Mouse (Mus musculus) heart, embryonic 15.5 days (tissue): ENCODE measurements around the gene Nsmf. TPM values are rescaled to one million over a fixed set of nuclear protein-coding genes. Genes with fewer than 3 reads are reported as not detected.
A peak's percentile ranks its signal among the peaks of the same experiment; 100 is the strongest.

ENCODE experiments used
- ATAC-seq: fragments of 200-750 bp; cut with Nextera tagmentation; replicated peaks from 2 replicates; pipeline ENCODE4 v1.8.0; 2017; ENCODE audit warnings: low read depth, moderate TSS enrichment; ENCODE audit not compliant: insufficient number of reproducible peaks, insufficient read depth, low FRiP score
- H3K27ac ChIP-seq: fragments of 300-500 bp; sonication (generic); 2 replicates; pipeline ENCODE4 v1.5.1; 2015; ENCODE audit warnings: mild to moderate bottlenecking, inconsistent platforms
- H3K27me3 ChIP-seq: fragments of 300-500 bp; sonication (generic); 2 replicates; pipeline ENCODE4 v1.6.1; 2015; ENCODE audit warnings: inconsistent platforms
- H3K36me3 ChIP-seq: fragments of 300-500 bp; sonication (generic); 2 replicates; pipeline ENCODE4 v1.6.1; 2015; ENCODE audit warnings: mild to moderate bottlenecking, inconsistent platforms
- H3K4me1 ChIP-seq: fragments of 300-500 bp; sonication (generic); replicated peaks from 2 replicates; pipeline ENCODE4 v1.6.1; 2015; ENCODE audit warnings: inconsistent platforms
- H3K4me2 ChIP-seq: fragments of 300-500 bp; sonication (generic); 2 replicates; pipeline ENCODE4 v1.6.1; 2015; ENCODE audit warnings: inconsistent platforms, mild to moderate bottlenecking, moderate library complexity
- H3K4me3 ChIP-seq: fragments of 300-500 bp; sonication (generic); 2 replicates; pipeline ENCODE4 v1.5.1; 2015; ENCODE audit warnings: mild to moderate bottlenecking, inconsistent platforms
- H3K9ac ChIP-seq: fragments of 300-500 bp; sonication (generic); 2 replicates; pipeline ENCODE4 v1.6.1; 2015; ENCODE audit warnings: mild to moderate bottlenecking, inconsistent platforms
- H3K9me3 ChIP-seq: fragments of 300-500 bp; sonication (generic); replicated peaks from 2 replicates; pipeline ENCODE4 v1.6.1; 2016; ENCODE audit warnings: inconsistent platforms
- WGBS: fragments of 180-500 bp; shearing (Covaris S2); methylation state at CpG from one replicate; pipeline ENCODE4 v1.1.7; 2015; ENCODE audit warnings: mixed read lengths; 5-methylcytosine and 5-hydroxymethylcytosine counted together
- polyA plus RNA-seq: library from polyadenylated mRNA; unstranded; fragments of >200 nt; fragmentation: Nextera tagmentation; extraction: Ambion mirVana; gene quantifications from 2 replicates; pipeline ENCODE4 v1.2.1, GENCODE M21; 2015

The Nsmf gene
- polyA plus RNA-seq, result 55.9 and 68.2 TPM in 2 replicates

DNA sequence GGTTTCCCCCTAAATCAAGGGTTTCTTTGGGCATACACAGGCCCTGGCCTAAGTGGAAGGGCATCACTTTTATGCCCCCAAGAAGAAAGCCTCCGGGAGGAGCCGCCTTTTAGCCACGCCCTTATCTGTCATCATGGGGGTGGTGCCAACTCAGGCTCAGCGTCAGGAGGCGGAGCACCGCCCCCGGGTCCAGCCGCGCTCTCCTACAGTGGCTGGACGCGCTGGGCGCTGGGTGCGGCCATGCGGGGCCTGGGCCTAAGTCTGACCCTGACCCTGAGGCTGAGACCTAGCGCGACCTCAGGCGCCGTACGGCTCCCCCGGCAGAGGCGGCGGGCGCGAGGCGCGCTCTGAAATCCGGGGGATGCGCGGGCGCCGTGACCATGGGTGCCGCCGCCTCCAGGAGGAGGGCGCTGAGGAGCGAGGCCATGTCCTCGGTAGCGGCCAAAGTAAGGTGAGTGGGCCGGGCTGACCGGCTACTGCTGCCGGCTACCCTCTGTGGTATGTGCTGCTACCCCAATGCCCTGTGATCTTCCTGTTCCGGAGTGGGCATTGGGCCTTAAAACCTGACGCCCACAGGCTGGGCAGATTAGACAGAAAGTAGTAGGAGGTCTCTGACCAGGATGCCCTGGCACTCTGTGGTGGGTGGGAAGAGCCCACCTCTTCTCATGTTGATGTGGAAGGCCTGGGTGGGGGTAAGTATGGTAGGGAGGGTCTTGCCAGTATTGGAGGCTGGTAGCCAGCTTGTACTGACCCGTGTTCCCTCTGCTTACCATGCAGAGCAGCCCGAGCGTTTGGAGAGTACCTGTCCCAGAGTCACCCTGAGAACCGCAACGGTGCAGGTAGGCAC lies at the start of gene Nsmf:
Nsmf (plus strand) TSS at position 135 of the 847 bp plus-strand sequence.
- H3K27me3 ChIP-seq, result no peaks in the 10 kb centered on the region
- peak; percentile 90 for ATAC-seq
- H3K9ac ChIP-seq, result peak within 1 kb of the TSS; percentile 77
- peaks cover 14% of the 10 kb centered on the region for H3K4me1 ChIP-seq
- peak within 1 kb of the TSS; percentile 56 for H3K27ac ChIP-seq
- WGBS, result 5% methylated on average over 47 of the region's 47 CpGs
- H3K4me3 ChIP-seq, result peak within 1 kb of the TSS; percentile 87
- H3K9me3 ChIP-seq, result no peaks in the 10 kb centered on the region
- peaks cover 5% of the 10 kb centered on the region for H3K36me3 ChIP-seq
- H3K4me2 ChIP-seq, result peak within 1 kb of the TSS; percentile 86

DNA sequence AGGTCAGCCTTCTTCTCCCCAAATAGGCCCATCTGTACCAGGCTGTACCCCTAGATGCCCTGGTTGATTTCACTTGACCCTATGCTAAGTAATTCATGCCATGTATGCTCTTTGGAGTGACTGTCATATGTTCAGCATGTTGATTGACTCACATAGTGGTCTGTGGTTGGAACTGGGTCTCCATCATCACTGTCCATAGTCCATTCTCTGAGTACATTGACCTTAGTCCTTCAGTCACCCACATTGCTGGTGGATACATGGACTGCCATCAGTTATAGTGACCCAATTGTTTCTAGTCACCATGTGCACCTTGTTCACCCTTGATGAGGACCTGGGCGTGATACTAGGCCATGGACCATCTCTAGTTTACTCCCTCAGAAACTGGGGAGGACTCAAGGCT lies 47.4 kb upstream of the Nsmf start:
- no peak overlapping the region for H3K9ac ChIP-seq
- H3K9me3 ChIP-seq, result no peaks in the 10 kb centered on the region
- 84% methylated on average over 1 of the region's 1 CpGs for WGBS
- no peaks in the 10 kb centered on the region for H3K36me3 ChIP-seq
- no peak for ATAC-seq
- no peak overlapping the region for H3K4me3 ChIP-seq
- H3K4me1 ChIP-seq, result no peaks in the 10 kb centered on the region
- no peak overlapping the region for H3K27ac ChIP-seq
- no peaks in the 10 kb centered on the region for H3K27me3 ChIP-seq
- H3K4me2 ChIP-seq, result no peak overlapping the region

DNA sequence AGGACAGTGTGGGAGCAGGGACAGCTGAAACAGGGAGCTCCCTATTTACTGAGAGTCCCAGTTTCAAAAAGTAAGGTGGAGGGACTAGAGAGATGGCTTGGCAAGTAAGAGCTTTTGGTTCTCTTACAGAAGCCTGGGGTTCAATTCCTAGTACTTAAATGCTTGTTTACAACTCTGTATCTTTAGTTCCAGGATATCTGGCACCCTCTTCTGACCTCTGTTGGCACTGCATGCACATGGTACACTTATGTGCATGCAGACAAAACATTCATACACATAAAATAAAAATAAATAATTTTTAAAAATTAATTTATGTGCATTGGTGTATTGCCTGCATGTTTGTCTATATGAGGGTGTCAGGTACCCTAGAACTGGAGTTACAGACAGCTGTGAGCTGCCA lies 45.9 kb upstream of the Nsmf start:
- Histone ChIP-seq H3K27ac (no peak overlapping the region), H3K9ac (no peak overlapping the region), H3K36me3 (no peaks in the 10 kb centered on the region), H3K4me2 (no peak overlapping the region), H3K4me3 (no peak overlapping the region), H3K27me3 (no peaks in the 10 kb centered on the region), H3K4me1 (no peaks in the 10 kb centered on the region), H3K9me3 (no peaks in the 10 kb centered on the region)
- ATAC-seq, result no peak

DNA sequence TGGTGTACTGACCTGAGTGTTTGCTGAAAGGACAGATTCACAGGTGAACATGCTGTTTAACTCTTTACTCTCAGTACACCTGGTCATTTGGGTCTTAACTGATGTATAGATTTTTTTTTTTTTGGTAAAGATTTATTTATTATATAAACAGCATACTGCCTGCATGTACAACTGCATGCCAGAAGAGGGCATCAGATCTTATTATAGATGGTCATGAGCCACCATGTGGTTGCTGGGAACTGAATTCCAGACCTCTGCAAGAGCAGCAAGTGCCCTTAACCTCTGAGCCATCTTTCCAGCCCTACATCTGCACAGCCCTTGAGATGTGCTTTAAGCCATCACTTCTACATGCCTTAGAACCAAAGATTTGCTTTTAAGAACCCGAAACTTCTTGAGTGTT lies 31.5 kb upstream of the Nsmf start:
- H3K4me1 ChIP-seq, result no peaks in the 10 kb centered on the region
- no peak for ATAC-seq
- H3K27ac ChIP-seq, result no peak overlapping the region
- H3K9ac ChIP-seq, result no peak overlapping the region
- 83% methylated on average over 1 of the region's 1 CpGs for WGBS
- no peak overlapping the region for H3K4me3 ChIP-seq
- H3K4me2 ChIP-seq, result no peak overlapping the region
- no peaks in the 10 kb centered on the region for H3K9me3 ChIP-seq
- H3K36me3 ChIP-seq, result no peaks in the 10 kb centered on the region
- H3K27me3 ChIP-seq, result no peaks in the 10 kb centered on the region

DNA sequence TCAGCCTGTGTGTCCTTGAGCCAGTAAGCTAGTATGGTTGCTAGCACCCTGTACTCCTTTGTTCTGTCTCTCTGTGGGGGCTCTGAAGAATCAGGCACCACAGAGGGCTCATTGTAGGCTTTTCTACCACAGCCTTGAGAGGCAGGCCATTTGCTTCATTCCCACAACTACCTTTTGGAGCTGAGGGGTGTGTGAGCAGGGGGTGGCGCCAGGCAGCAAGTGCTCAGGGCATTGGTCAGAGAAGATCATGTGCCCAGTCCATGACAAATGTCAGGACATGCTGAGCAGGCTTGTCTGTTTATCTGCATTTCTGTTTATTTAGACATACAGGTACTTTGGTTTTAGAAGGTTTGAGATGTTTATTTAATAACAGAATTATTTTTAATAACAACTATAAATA lies 29.0 kb upstream of the Nsmf start:
- ATAC-seq, result no peak
- Histone ChIP-seq H3K36me3 (peaks cover 7% of the 10 kb centered on the region; the same call in 1 of the 2 replicates), H3K4me2 (no peak overlapping the region), H3K4me1 (no peaks in the 10 kb centered on the region), H3K9me3 (no peaks in the 10 kb centered on the region), H3K9ac (no peak overlapping the region), H3K27me3 (no peaks in the 10 kb centered on the region), H3K4me3 (no peak overlapping the region), H3K27ac (no peak overlapping the region)
- WGBS, result 94% methylated on average over 1 of the region's 1 CpGs

DNA sequence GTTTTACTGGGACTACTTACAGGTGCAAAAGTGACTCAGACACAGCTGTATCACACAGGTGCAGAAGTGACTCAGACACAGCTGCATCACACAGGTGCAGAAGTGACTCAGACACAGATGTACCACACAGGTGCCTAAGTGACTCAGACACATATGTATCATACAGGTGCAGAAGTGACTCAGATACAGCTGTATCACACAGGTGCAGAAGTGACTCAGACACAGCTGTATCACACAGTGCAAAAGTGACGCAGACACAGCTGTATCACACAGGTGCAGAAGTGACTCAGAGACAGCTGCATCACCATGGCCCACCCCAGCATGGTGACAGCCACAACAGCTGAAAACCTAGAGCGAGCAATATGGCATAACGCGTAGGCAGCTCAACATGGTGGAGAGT lies 19.2 kb upstream of the Nsmf start:
- no peak overlapping the region for H3K9ac ChIP-seq
- H3K27me3 ChIP-seq, result no peaks in the 10 kb centered on the region
- H3K4me2 ChIP-seq, result no peak overlapping the region
- no peaks in the 10 kb centered on the region for H3K9me3 ChIP-seq
- H3K27ac ChIP-seq, result no peak overlapping the region
- 92% methylated on average over 4 of the region's 4 CpGs for WGBS
- H3K4me3 ChIP-seq, result no peak overlapping the region
- peaks cover 5% of the 10 kb centered on the region; the same call in 1 of the 2 replicates for H3K36me3 ChIP-seq
- H3K4me1 ChIP-seq, result no peaks in the 10 kb centered on the region
- no peak for ATAC-seq

DNA sequence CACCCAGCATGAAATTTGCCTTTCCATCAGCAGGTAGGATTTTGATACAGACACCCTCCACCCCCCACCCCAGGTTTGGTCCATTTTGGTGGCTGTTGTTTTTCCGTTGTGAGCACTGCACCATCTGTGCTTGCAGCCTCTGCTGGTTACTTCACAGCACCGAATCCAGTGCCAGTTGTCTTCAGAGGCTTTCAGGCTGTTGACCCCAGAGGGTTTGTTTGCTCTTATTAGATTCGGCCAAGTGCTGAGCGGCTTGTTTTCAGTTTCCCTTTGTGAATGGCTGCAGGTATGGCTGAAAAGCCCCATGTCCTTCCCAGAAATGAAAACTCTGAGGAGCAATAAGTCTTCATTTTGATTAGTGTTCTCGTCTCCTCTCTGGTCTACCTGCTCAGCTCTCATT lies 14.1 kb upstream of the Nsmf start:
- Histone ChIP-seq H3K9ac (no peak overlapping the region), H3K27me3 (no peaks in the 10 kb centered on the region), H3K4me1 (no peaks in the 10 kb centered on the region), H3K9me3 (no peaks in the 10 kb centered on the region), H3K27ac (no peak overlapping the region), H3K4me3 (no peak overlapping the region), H3K36me3 (no peaks in the 10 kb centered on the region), H3K4me2 (no peak overlapping the region)
- ATAC-seq, result no peak
- WGBS, result 82% methylated on average over 5 of the region's 5 CpGs

DNA sequence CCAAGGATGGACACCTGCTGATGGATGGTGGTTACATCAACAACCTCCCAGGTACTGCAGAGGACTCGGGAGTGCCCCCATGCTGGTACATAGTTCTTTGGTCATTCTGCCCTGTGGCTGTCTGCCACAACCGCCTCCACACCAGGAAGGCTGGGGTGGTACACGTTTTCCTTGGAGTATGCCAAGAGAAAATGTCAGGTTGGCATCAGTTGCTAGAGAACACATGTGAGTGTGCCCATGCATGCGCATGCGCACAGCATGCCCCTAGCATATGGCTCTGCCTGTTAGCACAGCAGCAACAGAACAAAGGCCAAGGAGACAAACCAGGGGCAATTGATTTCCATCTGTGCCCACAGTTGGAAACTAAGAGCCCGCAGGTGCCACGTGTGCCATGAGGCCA lies 3.2 kb upstream of the Nsmf start:
- H3K4me3 ChIP-seq, result no peak overlapping the region
- H3K36me3 ChIP-seq, result no peaks in the 10 kb centered on the region
- ATAC-seq, result no peak
- H3K4me2 ChIP-seq, result no peak overlapping the region
- H3K9ac ChIP-seq, result no peak overlapping the region
- no peaks in the 10 kb centered on the region for H3K9me3 ChIP-seq
- no peaks in the 10 kb centered on the region for H3K27me3 ChIP-seq
- H3K4me1 ChIP-seq, result peaks cover 14% of the 10 kb centered on the region
- no peak overlapping the region for H3K27ac ChIP-seq
- WGBS, result 85% methylated on average over 7 of the region's 7 CpGs

DNA sequence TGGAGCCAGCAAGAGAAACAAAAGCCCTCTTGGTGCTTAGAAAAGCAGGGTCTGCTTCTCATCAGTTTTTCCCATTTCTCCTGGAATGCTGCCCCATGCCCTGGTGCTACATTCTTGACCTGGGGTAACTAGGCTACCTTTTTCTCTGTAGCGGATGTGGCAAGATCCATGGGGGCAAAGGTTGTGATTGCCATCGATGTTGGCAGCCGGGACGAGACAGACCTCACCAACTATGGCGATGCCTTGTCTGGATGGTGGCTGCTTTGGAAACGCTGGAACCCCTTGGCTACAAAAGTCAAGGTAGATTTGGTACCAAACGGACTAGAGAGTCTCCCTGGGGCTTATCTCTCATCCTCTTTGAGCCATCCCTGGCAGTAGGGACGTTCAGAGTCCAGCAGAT lies 2.7 kb upstream of the Nsmf start:
- no peaks in the 10 kb centered on the region; the same call in 1 of the 2 replicates for H3K36me3 ChIP-seq

DNA sequence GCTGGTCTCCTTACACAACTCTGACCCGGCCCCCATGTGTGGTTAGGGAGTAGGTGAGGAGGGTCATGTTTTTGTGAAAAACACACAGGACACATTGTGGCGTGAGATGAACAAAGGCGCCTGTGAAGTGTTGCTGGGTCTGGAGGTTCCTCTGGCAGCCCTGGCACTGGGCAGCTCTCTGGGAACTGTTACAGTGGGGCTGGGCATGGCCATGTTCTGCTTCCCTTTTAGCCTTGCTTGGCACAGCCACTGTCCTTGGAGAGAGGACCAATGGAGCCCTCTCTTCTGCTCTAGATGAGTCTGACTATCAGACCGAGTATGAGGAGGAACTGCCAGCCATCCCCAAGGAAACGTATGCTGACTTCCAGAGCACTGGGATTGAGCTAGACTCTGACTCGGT lies 1.1 kb upstream of the Nsmf start:
- Histone ChIP-seq H3K4me2 (no peak overlapping the region), H3K36me3 (peaks cover 5% of the 10 kb centered on the region; the same call in 1 of the 2 replicates), H3K4me1 (peaks cover 14% of the 10 kb centered on the region), H3K9me3 (no peaks in the 10 kb centered on the region), H3K9ac (no peak overlapping the region), H3K27ac (no peak overlapping the region), H3K4me3 (no peak overlapping the region), H3K27me3 (no peaks in the 10 kb centered on the region)
- no peak for ATAC-seq
- 77% methylated on average over 6 of the region's 6 CpGs for WGBS

More for the DNA sequence above, 2.7 kb upstream of the Nsmf start:
- no peak overlapping the region for H3K4me2 ChIP-seq
- no peak overlapping the region for H3K9ac ChIP-seq
- no peaks in the 10 kb centered on the region for H3K27me3 ChIP-seq
- no peak overlapping the region for H3K4me3 ChIP-seq
- ATAC-seq, result no peak
- H3K4me1 ChIP-seq, result peaks cover 14% of the 10 kb centered on the region
- no peaks in the 10 kb centered on the region for H3K9me3 ChIP-seq
- H3K27ac ChIP-seq, result no peak overlapping the region
- 85% methylated on average over 8 of the region's 8 CpGs for WGBS

DNA sequence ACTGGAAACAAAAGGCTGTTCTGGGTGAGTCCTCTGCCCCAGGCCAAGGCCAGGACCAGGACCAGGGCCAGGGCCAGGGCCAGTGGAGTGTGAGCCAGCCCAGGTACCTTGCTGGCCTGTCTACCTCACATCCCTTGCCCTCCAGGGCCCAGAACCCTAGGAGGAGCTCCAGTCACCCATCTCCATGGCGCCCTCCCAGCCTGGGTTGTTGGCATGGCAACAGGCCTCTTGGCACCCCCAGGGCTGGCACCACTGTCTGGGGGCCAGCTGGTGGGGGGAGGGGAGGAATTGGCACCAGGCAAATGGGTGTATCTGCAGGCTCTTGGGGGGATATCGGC lies 882 bp downstream of the Nsmf start:
- Histone ChIP-seq H3K27ac (no peak overlapping the region), H3K9me3 (no peaks in the 10 kb centered on the region), H3K4me1 (peaks cover 14% of the 10 kb centered on the region), H3K9ac (peak overlapping the region; percentile 77), H3K4me3 (peak overlapping the region; percentile 87), H3K36me3 (peaks cover 10% of the 10 kb centered on the region), H3K27me3 (no peaks in the 10 kb centered on the region), H3K4me2 (peak overlapping the region; percentile 86)
- ATAC-seq, result no peak
- 67% methylated on average over 2 of the region's 2 CpGs for WGBS
